Mouse (Mus musculus) thymus, adult 2 months (tissue): ENCODE measurements around the gene Rps12. TPM values are rescaled to one million over a fixed set of nuclear protein-coding genes. Genes with fewer than 3 reads are reported as not detected.
"Not testable (repeated sequence)": the region's sequence is repeated elsewhere in the genome, so short reads cannot be mapped to it uniquely, and the experiment has no call there.

ENCODE experiments used
- DNase-seq: peaks from one replicate; pipeline ENCODE4 v3.0.0; 2021
- H3K27ac ChIP-seq: fragments of 200-500 bp; 2 replicates; pipeline ENCODE4 v1.5.1; 2012; ENCODE audit warnings: low read length, control low read depth; ENCODE audit not compliant: control insufficient read depth, insufficient read depth
- H3K27me3 ChIP-seq: fragments of 200-500 bp; 2 replicates; pipeline ENCODE4 v1.6.1; 2012; ENCODE audit warnings: mild to moderate bottlenecking, low read length, moderate library complexity, mixed read lengths; ENCODE audit not compliant: control insufficient read depth, insufficient read depth
- H3K36me3 ChIP-seq: fragments of 200-500 bp; 2 replicates; pipeline ENCODE4 v1.6.1; 2012; ENCODE audit warnings: mild to moderate bottlenecking, low read length, moderate library complexity; ENCODE audit not compliant: control insufficient read depth, insufficient read depth
- H3K4me1 ChIP-seq: fragments of 200-500 bp; replicated peaks from 2 replicates; pipeline ENCODE4 v1.6.1; 2012; ENCODE audit warnings: low read length; ENCODE audit not compliant: control insufficient read depth, insufficient read depth
- H3K4me3 ChIP-seq: fragments of 200-500 bp; 2 replicates; pipeline ENCODE4 v1.5.1; 2012; ENCODE audit warnings: mild to moderate bottlenecking, low read length, control low read depth, moderate library complexity; ENCODE audit not compliant: control insufficient read depth, insufficient read depth
- CTCF ChIP-seq: fragments of 200-500 bp; IDR thresholded peaks from 2 replicates; pipeline ENCODE4 v1.5.1; 2012; ENCODE audit warnings: mild to moderate bottlenecking, control low read depth, low read length, moderate library complexity, borderline replicate concordance; ENCODE audit not compliant: control insufficient read depth, poor library complexity, insufficient read depth; ENCODE audit errors: extremely low read depth
- POLR2A ChIP-seq: fragments of 200-500 bp; IDR thresholded peaks from 2 replicates; pipeline ENCODE4 v1.6.1; 2012; ENCODE audit warnings: mild to moderate bottlenecking, low read length, control low read depth, moderate library complexity; ENCODE audit not compliant: control insufficient read depth, poor library complexity, insufficient read depth; ENCODE audit errors: extremely low read depth
- WGBS: fragments of 180-500 bp; shearing (Covaris S2); methylation state at CpG from one replicate; pipeline ENCODE4 v1.1.7; 2018; 5-methylcytosine and 5-hydroxymethylcytosine counted together
- polyA plus RNA-seq: library from polyadenylated mRNA; depleted of rRNA; stranded (reverse); fragments of >200 nt; gene quantifications from 2 replicates; pipeline ENCODE4 v1.2.3, GENCODE M21; 2012

Rps12 gene
- polyA plus RNA-seq, 1 experiment, result 1,802 TPM

GRCm38 (mm10) chr10:23786040-23786439 is 1.0 kb downstream of the Rps12 start:
- TF ChIP-seq POLR2A (no peak), CTCF (no peak)
- WGBS, result 3% methylated on average over 4 of the region's 4 CpGs
- no peak for DNase-seq
- Histone ChIP-seq H3K4me3 (no peak overlapping the region), H3K36me3 (peaks cover 20% of the 10 kb centered on the region), H3K4me1 (peaks cover 7% of the 10 kb centered on the region), H3K27ac (no peak overlapping the region), H3K27me3 (no peaks in the 10 kb centered on the region)

- DNase-seq, H3K4me1 ChIP-seq, H3K4me3 ChIP-seq, H3K27ac ChIP-seq, H3K27me3 ChIP-seq: not testable (repeated sequence)
- peaks cover 20% of the 10 kb centered on the region for H3K36me3 ChIP-seq
- WGBS, result 50% methylated on average over 7 of the region's 7 CpGs
Observed at GRCm38 (mm10) chr10:23785599-23785998, 1.5 kb downstream of the Rps12 start.

GRCm38 (mm10) chr10:23784121-23784520 is 3.0 kb downstream of the Rps12 start:
- no peak overlapping the region for H3K4me3 ChIP-seq

GRCm38 (mm10) chr10:23783493-23783884 is 3.6 kb downstream of the Rps12 start:
- TF ChIP-seq CTCF (no peak), POLR2A (no peak)
- Histone ChIP-seq H3K36me3 (peaks cover 20% of the 10 kb centered on the region), H3K27me3 (no peaks in the 10 kb centered on the region), H3K4me1 (peaks cover 7% of the 10 kb centered on the region), H3K4me3 (no peak overlapping the region), H3K27ac (no peak overlapping the region)
- no peak for DNase-seq
- 73% methylated on average over 2 of the region's 2 CpGs for WGBS

More at GRCm38 (mm10) chr10:23784121-23784520, 3.0 kb downstream of the Rps12 start:
- TF ChIP-seq POLR2A (no peak), CTCF (no peak)
- Histone ChIP-seq H3K4me1 (peaks cover 7% of the 10 kb centered on the region), H3K27me3 (no peaks in the 10 kb centered on the region), H3K36me3 (peaks cover 20% of the 10 kb centered on the region), H3K27ac (no peak overlapping the region)
- no peak for DNase-seq
- WGBS, result 93% methylated on average over 2 of the region's 2 CpGs

- Histone ChIP-seq H3K4me1 (peaks cover 7% of the 10 kb centered on the region), H3K4me3 (no peak overlapping the region), H3K36me3 (peaks cover 20% of the 10 kb centered on the region), H3K27ac (no peak overlapping the region), H3K27me3 (no peaks in the 10 kb centered on the region)
- 84% methylated on average over 2 of the region's 2 CpGs for WGBS
- no peak for TF ChIP-seq POLR2A
- no peak for TF ChIP-seq CTCF
- DNase-seq, result no peak
Observed at GRCm38 (mm10) chr10:23782855-23783492, 4.1 kb downstream of the Rps12 start.

GRCm38 (mm10) chr10:23781760-23782735 is 5.0 kb downstream of the Rps12 start:
- H3K36me3 ChIP-seq, result peaks cover 20% of the 10 kb centered on the region
- no peaks in the 10 kb centered on the region for H3K27me3 ChIP-seq
- DNase-seq, result no peak
- H3K27ac ChIP-seq, result no peak overlapping the region
- no peak overlapping the region for H3K4me3 ChIP-seq
- no peak for TF ChIP-seq POLR2A
- TF ChIP-seq CTCF, result no peak
- H3K4me1 ChIP-seq, result peaks cover 7% of the 10 kb centered on the region
- 88% methylated on average over 11 of the region's 11 CpGs for WGBS
